Mouse (Mus musculus) lung, postnatal 10 days (tissue): ENCODE results near the gene Abcc10.

Experiments used
- DNase-seq: peaks from one replicate; pipeline ENCODE4 v3.0.0; 2021

Abcc10 gene

GRCm38 (mm10) chr17:46284653-46285052 is 43.5 kb downstream of the Abcc10 start:
- DNase-seq: no peak

- no peak for DNase-seq
These were observed 44.2 kb downstream of the Abcc10 start for GRCm38 (mm10) chr17:46283911-46284310.

DNA sequence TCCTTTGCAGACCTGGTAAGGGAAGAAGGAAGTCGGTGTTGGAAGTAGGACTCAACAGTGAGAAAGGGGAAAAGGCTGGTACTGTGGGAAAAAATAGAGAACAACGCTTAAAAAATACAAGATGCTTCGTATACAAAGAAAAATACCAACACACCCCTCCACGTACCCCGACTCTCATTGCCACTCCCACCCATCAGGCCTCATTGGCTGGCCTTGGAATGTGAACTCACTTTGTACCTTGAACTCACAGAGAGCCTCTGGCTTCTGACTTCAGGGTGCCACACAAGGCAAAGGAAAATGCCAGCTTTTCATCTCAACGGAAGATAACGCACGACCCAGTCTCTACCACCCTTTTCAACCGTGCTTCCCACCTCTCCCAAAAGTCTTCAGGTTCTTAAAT is 45.0 kb downstream of the Abcc10 start:
- no peak for DNase-seq

DNA sequence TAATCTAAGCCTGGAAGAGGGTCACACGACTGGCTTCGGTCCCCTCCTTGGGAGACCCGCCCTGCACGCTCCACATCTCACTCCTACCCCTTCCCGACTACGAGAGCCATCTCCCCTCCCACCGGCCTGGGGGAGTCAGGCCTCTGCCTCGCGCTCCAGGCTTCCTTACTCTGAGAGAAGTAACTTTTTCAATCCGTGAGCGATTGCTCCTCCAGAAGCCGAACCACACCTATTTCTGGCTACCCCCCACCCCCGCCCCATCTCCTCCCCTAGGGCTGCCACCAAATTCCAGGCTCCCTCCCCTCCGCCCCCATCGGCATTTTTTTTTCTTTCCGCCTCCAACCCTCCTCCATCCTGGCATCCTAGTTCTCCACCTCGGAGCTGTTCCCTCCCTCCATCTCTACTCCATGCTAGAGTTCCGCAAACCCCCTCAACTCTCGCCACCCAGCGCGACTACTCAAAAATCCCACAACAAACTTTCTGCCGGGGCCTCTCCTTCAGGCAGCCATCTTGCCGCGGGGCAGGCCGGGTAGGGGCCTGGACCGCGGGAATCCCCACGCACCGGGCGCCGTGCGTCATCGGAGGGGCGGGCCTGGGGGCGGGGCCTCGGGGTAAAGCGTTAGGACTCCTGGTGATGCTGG is 45.5 kb downstream of the Abcc10 start, which contains the start of gene Tjap1:
Tjap1 (minus strand) TSS at position 544 of the 641 bp plus-strand sequence.
- DNase-seq: peak; percentile 90

DNA sequence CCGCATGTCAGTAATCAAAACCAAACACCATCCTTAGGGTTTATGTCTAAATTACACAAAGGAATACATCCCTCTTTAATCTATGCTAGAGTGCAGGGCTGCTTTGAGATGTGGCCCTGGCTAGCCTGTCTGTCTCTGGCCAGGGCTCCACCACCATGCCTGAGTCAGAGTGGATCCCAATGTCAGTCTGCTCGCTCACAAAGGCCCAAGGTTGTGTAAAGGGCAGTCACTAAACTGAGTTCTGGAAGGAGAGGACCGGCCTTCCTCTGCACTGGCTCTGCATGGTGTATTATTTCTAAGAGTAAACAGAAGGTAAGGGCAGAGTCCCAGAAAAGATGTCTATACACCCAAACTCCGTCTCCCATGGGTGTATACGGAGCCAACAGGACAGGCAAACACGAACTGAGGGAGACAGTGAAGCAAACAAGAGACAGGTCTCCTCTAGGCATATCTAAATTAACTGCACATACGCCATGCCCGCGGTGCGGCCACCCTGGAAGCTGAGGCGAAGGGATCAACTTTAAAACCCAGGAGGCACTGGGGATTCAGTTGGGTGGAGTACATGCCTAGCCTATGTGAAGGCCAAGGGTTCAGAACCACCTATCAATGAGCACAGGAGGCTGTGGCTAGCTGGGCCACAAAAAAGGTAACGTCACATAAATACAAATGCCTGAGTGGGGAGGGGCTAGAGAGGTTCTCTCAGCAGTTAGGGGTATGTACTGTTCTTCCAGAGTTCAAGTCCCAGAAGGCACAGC is 50.0 kb downstream of the Abcc10 start:
- DNase-seq: no peak

DNA sequence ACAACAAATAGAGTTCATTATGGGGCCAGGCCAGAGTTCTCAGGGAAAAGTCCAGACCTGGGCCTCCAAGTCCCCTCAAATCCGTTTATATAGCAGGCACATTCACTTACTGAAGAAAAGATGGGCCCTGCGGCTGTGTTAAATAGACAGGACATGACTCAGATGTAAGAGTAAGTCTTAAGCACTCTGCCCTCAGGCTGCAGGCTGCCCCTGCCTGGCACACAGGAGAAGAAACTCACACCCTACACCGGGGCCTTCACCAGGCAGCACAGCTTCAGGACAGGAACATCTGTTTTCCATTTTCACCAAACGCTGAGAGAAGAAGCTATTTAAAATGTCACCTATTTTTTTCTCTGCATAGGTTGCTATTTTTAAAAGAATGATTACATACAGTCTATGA is 50.6 kb downstream of the Abcc10 start:
- DNase-seq: no peak

- no peak for DNase-seq
These were observed 52.6 kb downstream of the Abcc10 start for GRCm38 (mm10) chr17:46275506-46275905.

- no peak for DNase-seq
These were observed 53.1 kb downstream of the Abcc10 start for GRCm38 (mm10) chr17:46275034-46275433.

GRCm38 (mm10) chr17:46274465-46274864 is 53.7 kb downstream of the Abcc10 start:
- DNase-seq: no peak

DNA sequence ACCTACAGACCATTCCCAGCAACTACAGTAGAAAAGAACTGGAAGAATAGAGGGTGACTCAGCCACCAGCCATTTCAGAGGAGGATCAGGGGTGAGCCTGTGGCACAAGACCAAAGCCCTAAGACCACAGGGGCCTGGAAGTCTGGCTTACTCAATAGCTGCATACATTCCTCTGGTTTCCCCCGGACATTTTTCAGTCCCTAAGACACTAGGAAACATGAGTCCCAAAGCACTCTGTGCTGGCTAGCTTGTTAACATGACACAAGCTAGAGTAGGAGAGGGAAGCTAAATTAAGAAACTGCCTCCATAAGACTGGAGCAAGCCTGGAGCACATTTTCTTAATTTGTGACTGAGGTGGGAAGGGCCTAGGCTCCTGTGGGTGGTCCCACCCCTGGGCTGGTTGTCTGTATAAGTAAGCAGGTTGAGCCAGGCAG is 54.3 kb downstream of the Abcc10 start:
- DNase-seq: no peak

GRCm38 (mm10) chr17:46272675-46273074 is 55.5 kb downstream of the Abcc10 start:
- DNase-seq: no peak

DNA sequence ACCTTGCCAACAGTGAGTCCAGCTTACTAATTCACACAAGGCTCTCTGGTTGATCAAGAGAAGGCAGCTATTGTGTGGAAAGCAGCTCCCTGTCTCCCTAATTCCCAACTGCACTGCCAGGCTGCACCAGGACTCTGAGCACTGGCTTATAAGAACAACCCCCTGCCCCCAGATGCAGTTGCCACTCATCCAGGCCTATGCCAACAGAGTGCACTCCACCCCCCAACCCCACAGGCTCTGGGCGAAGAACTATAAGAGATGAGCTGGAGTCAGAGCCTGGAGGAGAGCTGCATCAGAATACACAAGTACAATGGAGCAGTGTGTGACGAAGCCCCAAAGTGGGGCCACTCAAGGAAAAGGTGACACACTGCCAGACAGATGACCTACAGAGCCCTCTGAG is 56.1 kb downstream of the Abcc10 start:
- DNase-seq: no peak

DNA sequence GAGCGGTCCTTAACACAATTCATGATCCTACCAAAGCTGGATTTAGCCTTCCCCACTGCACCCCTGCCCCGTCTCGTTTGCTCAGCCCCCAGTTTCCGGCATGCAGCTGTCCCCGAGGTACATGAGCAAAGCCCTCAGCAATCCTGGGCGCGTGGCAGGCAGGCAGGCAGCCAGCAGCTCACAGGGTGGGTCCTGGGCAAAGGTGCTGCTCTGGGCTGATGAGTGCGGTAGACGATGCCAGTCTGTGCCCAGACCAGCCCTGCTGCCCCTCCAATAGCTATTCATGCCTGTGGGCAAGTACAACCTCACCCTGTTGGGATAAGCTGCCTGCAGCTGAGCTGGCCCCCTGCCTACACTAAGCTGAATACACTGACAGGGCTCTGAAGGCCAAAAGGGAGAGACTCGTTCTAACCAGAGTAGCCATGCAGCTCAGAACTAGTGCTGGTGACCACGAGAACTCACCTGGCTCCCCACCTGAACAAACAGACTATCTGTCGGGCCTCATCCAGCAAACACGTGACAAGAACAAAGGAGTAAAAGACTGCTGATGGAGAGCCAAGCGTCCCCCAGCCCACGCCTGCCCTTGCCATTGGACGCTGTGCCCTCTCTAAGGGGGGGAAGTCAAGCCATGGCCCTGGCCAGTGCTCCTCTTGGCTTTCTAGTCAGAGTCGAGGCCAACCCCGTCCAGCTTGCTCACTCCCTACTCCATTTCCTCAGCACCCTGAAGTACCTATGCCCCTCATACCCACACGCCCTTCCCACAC is 58.2 kb downstream of the Abcc10 start:
- DNase-seq: no peak

DNA sequence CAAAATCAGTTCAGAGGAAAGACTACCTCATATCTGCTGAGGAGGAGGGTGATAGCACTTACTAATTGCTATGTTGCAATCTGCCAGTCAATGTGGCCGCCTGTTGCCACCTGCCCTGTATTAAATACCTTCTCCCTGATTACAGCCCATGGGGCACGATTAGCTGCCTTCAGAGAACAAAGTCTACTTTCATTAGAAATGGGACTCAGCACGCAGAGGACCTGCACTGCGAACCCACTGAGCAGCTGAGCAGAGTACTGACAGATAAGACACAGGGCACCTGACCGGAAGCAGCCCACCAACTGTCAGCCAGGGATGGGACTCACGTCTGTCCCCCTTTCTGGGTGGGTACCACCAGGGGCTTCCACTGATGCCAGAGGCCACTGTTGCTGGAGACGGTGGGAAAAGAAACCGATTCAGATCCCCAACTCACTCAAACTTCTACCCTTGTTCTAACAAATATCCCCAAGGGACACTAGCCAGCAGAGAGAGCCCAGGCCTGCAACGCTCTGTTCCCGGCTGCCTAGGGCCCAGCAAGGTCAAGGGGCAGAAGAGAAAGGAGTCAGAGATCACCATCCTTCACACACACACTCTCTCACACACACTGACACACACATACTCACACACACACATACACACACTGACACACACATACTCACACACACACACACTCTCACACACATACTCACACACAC is 60.0 kb downstream of the Abcc10 start:
- no peak for DNase-seq

GRCm38 (mm10) chr17:46267511-46267910 is 60.6 kb downstream of the Abcc10 start:
- DNase-seq: no peak

DNA sequence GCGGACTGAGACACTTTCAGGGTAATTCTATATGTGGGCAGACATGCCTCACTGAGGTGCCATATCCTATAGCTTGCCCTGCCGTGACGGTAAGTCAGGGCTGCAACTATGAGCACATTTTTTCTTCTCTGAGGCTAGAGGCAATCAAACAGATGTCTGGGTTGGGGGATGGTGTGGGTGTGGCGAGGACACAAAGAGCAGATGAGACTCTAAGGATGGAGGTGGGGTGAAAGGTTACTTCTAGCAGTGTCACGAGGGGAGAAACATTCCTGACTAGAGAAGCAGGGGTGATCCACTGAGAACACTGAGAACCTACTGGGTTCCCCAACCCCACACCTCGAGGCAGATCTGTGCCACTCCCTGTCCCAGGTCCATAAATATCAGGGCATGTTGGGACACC is 61.2 kb downstream of the Abcc10 start:
- DNase-seq: no peak

DNA sequence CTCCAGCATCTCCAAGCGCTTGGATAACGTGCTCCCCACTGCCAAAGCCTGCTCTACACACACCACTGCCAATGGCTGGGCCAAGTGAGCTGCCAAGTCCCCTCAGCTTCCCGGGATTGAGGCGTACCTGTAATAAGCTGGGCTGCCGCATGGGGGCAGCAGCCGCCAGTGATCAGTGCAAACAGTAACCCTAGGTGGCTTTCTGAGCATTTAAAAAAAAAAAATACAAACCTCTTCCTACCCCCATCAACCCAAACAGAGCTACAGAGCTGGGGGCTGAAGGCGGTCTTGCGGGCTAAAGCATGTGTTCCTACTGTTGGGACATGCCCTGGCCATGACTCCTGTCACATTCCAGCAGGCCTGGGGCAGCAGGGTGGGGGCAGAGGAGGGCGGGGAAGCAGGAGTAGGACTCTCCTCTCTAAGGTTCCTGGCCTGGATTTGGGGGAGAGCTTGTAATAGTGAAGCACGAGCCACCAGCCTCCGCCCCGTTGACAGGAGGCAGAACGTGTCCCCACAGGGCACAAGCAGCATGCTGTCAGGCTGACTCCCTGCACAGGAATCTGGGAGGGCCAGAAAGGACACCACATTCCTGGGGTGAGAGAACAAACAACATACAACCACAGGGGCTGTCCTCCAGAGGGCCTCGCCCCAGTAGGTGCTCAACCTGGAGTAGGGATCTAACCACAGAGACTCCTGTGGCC is 62.1 kb downstream of the Abcc10 start:
- DNase-seq: peak; percentile 91

GRCm38 (mm10) chr17:46265502-46265901 is 62.6 kb downstream of the Abcc10 start:
- no peak for DNase-seq

DNA sequence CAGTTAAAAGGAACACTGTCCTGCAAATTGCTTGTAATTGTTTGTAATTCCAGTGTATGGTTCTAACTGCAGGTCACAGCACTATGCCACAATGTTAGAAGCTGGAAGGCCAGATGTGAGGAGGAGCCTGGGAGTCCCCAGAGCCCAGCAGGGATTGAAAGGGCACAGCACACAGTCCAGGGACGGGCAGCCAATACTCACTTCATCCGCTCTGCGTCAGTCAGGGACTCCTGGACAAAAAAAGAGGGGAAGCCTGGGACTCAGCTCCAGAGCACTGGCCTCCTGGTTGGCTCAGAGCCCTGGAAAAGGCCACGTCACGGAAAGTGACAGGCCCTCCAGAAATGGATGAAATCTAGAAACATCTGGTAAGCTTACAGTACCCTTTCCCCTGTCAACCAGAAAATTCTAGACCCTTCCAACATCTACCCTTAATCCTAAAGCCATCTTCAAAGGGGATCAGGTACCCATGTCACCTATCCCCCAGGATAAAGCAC is 65.9 kb downstream of the Abcc10 start:
- no peak for DNase-seq

- DNase-seq: no peak
These were observed 68.5 kb downstream of the Abcc10 start for GRCm38 (mm10) chr17:46259675-46260074.

GRCm38 (mm10) chr17:46258279-46259053 is 69.7 kb downstream of the Abcc10 start:
- DNase-seq: no peak
